ENCODE assay signal across 8 mouse cellular contexts in genomic region chr5:20703304-20703700, GRCm38 (mm10).
A peak's percentile ranks its signal among the peaks of the same experiment; 100 is the strongest.
DNase-seq lines count a peak whose midpoint lies in the region; ATAC-seq and TF ChIP-seq lines count a peak whose summit lies in the region.

No protein-coding gene starts in this region.

- H3K4me2 ChIP-seq in forebrain, embryonic 15.5 days (replicated peaks) = peak overlapping the region; percentile 65
- H3K4me2 ChIP-seq in liver, embryonic 15.5 days = peak overlapping the region; percentile 72; the same call in 1 of the 2 replicates

- H3K27ac ChIP-seq in heart, embryonic 10.5 days = no peak overlapping the region
- H3K27ac ChIP-seq in heart, adult 2 months = no peak overlapping the region
- H3K27ac ChIP-seq in forebrain, embryonic 15.5 days (replicated peaks) = peak overlapping the region; percentile 97
- H3K27ac ChIP-seq in liver, embryonic 15.5 days (replicated peaks) = no peak overlapping the region

- no peak for TF ChIP-seq CTCF in heart, adult 2 months (IDR thresholded peaks at IDR 0.05)
- no peak for TF ChIP-seq CTCF in C2C12 (IDR thresholded peaks at IDR 0.05; ENCODE audit: control insufficient read depth, insufficient read depth, insufficient read length)

- intact Hi-C loops in heart, adult 2 months (cut with DNase I) = no loop called here
- intact Hi-C loops in left cerebral cortex, postnatal 14 days (cut with DNase I) = no loop called here

- no peak for DNase-seq in heart, embryonic 10.5 days (ENCODE audit: low spot score)
- no peak for DNase-seq in heart, adult 2 months
- DNase-seq in MN1 (ENCODE audit: low spot score) = no peak
- no peak for DNase-seq in left cerebral cortex, postnatal 14 days (ENCODE audit: low spot score in 2 of 2)
- no peak for DNase-seq in right cerebral cortex, postnatal 4 days

- no peak overlapping the region for H3ac ChIP-seq in C2C12 (ENCODE audit: control insufficient read depth, insufficient read length, low read depth)

- H3K4me3 ChIP-seq in heart, embryonic 10.5 days = peak overlapping the region; percentile 69
- H3K4me3 ChIP-seq in heart, adult 2 months = no peak overlapping the region
- H3K4me3 ChIP-seq in C2C12 (ENCODE audit: insufficient read depth, poor library complexity, severe bottlenecking) = peak overlapping the region; percentile 43
- H3K4me3 ChIP-seq in forebrain, embryonic 15.5 days = peak overlapping the region; percentile 59
- H3K4me3 ChIP-seq in liver, embryonic 15.5 days (replicated peaks) = no peak overlapping the region

- H3K4me1 ChIP-seq in heart, embryonic 10.5 days = no peaks in the 10 kb centered on the region
- no peaks in the 10 kb centered on the region for H3K4me1 ChIP-seq in heart, adult 2 months (ENCODE audit: control insufficient read depth, insufficient read depth, low read length)
- H3K4me1 ChIP-seq in forebrain, embryonic 15.5 days = peaks cover 9% of the 10 kb centered on the region
- H3K4me1 ChIP-seq in liver, embryonic 15.5 days (replicated peaks) = no peaks in the 10 kb centered on the region

- H3K36me3 ChIP-seq in heart, embryonic 10.5 days = no peaks in the 10 kb centered on the region
- H3K36me3 ChIP-seq in heart, adult 2 months (ENCODE audit: control insufficient read depth, insufficient read depth, low read length) = no peaks in the 10 kb centered on the region
- no peaks in the 10 kb centered on the region for H3K36me3 ChIP-seq in C2C12 (ENCODE audit: control insufficient read depth, insufficient read depth)
- H3K36me3 ChIP-seq in forebrain, embryonic 15.5 days = 0 out of 2 replicates have a peak, but pooled peaks cover 2% of the 10 kb centered on the region
- no peaks in the 10 kb centered on the region for H3K36me3 ChIP-seq in liver, embryonic 15.5 days (replicated peaks)

- peaks cover 2% of the 10 kb centered on the region for H3K79me3 ChIP-seq in C2C12 (ENCODE audit: low read depth)

- TF ChIP-seq EP300 in heart, adult 2 months (IDR thresholded peaks at IDR 0.05; ENCODE audit: insufficient read depth, low read depth, low read length) = no peak

- no peaks in the 10 kb centered on the region for H3K79me2 ChIP-seq in heart, adult 2 months (replicated peaks; ENCODE audit: control insufficient read depth, insufficient read depth, low read length)
- H3K79me2 ChIP-seq in C2C12 (ENCODE audit: control insufficient read depth, insufficient read depth) = peaks cover 7% of the 10 kb centered on the region

- no peaks in the 10 kb centered on the region for H3K9me3 ChIP-seq in heart, embryonic 10.5 days
- no peaks in the 10 kb centered on the region for H3K9me3 ChIP-seq in forebrain, embryonic 15.5 days
- H3K9me3 ChIP-seq in liver, embryonic 15.5 days (replicated peaks) = no peaks in the 10 kb centered on the region

- 71% methylated on average over 5 of the region's 5 CpGs for WGBS in heart, embryonic 10.5 days
- WGBS in heart, adult 2 months = 64% methylated on average over 5 of the region's 5 CpGs
- 37% methylated on average over 5 of the region's 5 CpGs for WGBS in forebrain, embryonic 15.5 days
- 41% methylated on average over 5 of the region's 5 CpGs for WGBS in liver, embryonic 15.5 days (ENCODE audit: insufficient replicate concordance)

- ATAC-seq in forebrain, embryonic 15.5 days (replicated peaks) = no peak
- no peak for ATAC-seq in liver, embryonic 15.5 days (ENCODE audit: insufficient read depth)

- H3K27me3 ChIP-seq in heart, embryonic 10.5 days (ENCODE audit: insufficient read depth, poor library complexity, severe bottlenecking) = no peaks in the 10 kb centered on the region
- H3K27me3 ChIP-seq in heart, adult 2 months (ENCODE audit: control insufficient read depth, insufficient read depth, low read length) = no peaks in the 10 kb centered on the region
- no peaks in the 10 kb centered on the region for H3K27me3 ChIP-seq in C2C12 (ENCODE audit: control insufficient read depth, insufficient read depth, insufficient read length)
- H3K27me3 ChIP-seq in forebrain, embryonic 15.5 days = no peaks in the 10 kb centered on the region
- peaks cover 29% of the 10 kb centered on the region for H3K27me3 ChIP-seq in liver, embryonic 15.5 days

- H3K9ac ChIP-seq in heart, adult 2 months (ENCODE audit: low read depth, low read length) = no peak overlapping the region
- H3K9ac ChIP-seq in forebrain, embryonic 15.5 days (replicated peaks) = peak overlapping the region; percentile 81
- H3K9ac ChIP-seq in liver, embryonic 15.5 days = no peak overlapping the region

- no peak for TF ChIP-seq POLR2A in heart, adult 2 months (IDR thresholded peaks at IDR 0.05; ENCODE audit: insufficient read depth, low read depth, low read length)

TF ChIP-seq in C2C12, 6 proteins besides CTCF, POLR2A, EP300 and RAD21:
- TF ChIP-seq CEBPB (IDR thresholded peaks at IDR 0.05; ENCODE audit: low read depth) = no peak
- no peak for TF ChIP-seq USF1 (IDR thresholded peaks at IDR 0.05; ENCODE audit: low read depth)
- TF ChIP-seq MYOG (IDR thresholded peaks at IDR 0.05; ENCODE audit: control insufficient read depth, extremely low read depth, insufficient read length) = no peak
- TF ChIP-seq FOSL1 (IDR thresholded peaks at IDR 0.05; ENCODE audit: insufficient read depth, low read length, poor library complexity, severe bottlenecking) = no peak
- no peak for TF ChIP-seq MAX (IDR thresholded peaks at IDR 0.05)
- TF ChIP-seq MYOD1 (IDR thresholded peaks at IDR 0.05; ENCODE audit: control insufficient read depth, insufficient read length, low read depth) = no peak

Comparison
In these comparisons a context has a peak if more than half of its experiments do, and no peak if none do; other contexts are left out.
1. H3K4me3 ChIP-seq: peak in heart, embryonic 10.5 days (single experiment), C2C12 (single experiment) and forebrain, embryonic 15.5 days (single experiment); none in heart, adult 2 months (single experiment) and liver, embryonic 15.5 days (single experiment).